Mouse (Mus musculus): ENCODE results near the gene Plekhg3. TPM values are rescaled to one million over a fixed set of nuclear protein-coding genes. Genes with fewer than 3 reads are reported as not detected.

Gene Plekhg3
- polyA plus RNA-seq, 1 experiment from 2014 or later: 0.93 TPM

DNA sequence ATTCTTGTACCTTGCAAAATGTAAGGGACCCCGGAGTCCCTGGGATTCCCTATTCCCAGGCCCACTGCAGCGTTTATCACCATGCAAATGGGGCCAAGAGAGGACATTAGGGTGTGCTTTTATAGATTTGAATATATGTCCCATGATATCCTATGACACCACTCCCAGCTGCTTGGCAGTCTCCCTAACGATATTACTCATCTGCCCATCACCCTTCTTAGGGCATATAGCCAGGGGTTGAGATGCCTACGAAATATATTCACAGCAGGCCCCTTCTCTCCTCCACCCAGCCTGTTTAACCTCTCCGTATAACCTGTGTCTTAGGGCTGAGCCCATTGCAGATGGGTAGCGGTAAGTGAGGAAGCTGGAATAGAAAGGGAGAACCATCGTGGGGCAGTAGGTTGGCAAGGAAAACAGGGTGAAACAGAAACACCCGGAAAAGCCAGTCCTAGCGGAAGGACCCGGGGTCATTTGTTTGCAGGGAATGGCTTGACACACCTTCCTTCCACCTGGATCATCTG is 10.1 kb downstream of the Plekhg3 start:
- Histone ChIP-seq H3K36me3 (ENCODE audit: control insufficient read depth, insufficient read depth, low read length) (no peaks in the 10 kb centered on the region), H3K9me3 (replicated peaks; ENCODE audit: control insufficient read depth, low read length, poor library complexity, severe bottlenecking) (no peaks in the 10 kb centered on the region), H3K4me1 (ENCODE audit: control insufficient read depth, insufficient read depth, low read length) (no peaks in the 10 kb centered on the region), H3K27ac (ENCODE audit: low read length) (no peak overlapping the region), H3K4me3 (ENCODE audit: low read depth, low read length) (no peak overlapping the region), H3K27me3 (ENCODE audit: control insufficient read depth, insufficient read depth, low read depth, low read length) (peaks cover 12% of the 10 kb centered on the region), H3K4me2 (ENCODE audit: low read length) (no peak overlapping the region), H3K9ac (ENCODE audit: low read depth, low read length) (no peak overlapping the region)
- whole genome bisulfite sequencing: 82% methylated on average over 10 of the region's 10 CpGs
- ATAC-seq: no peak

DNA sequence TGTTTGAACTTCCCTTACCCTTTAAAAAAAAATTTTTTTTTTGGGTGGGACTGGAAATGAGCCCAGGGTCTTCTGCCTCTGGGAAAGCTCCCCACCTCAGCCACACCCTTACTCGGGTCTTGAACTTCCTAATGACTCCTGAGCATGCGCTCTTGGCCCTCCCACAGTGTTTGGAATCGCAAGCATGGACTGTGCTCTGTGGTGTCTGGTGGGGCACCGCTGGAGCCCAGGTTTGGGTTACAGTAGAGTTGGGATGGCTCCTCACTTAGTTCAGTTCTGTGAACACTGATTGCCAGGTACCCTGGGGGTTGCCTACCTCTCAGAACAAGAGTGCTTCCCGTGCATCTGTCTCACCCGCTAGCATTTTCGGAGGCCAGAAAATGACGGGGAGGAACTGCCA is 10.8 kb downstream of the Plekhg3 start:
- Histone ChIP-seq H3K27ac (ENCODE audit: low read length) (no peak overlapping the region), H3K4me1 (ENCODE audit: control insufficient read depth, insufficient read depth, low read length) (peaks cover 3% of the 10 kb centered on the region), H3K36me3 (ENCODE audit: control insufficient read depth, insufficient read depth, low read length) (no peaks in the 10 kb centered on the region), H3K4me3 (ENCODE audit: low read depth, low read length) (no peak overlapping the region), H3K4me2 (ENCODE audit: low read length) (no peak overlapping the region), H3K27me3 (ENCODE audit: control insufficient read depth, insufficient read depth, low read depth, low read length) (peaks cover 6% of the 10 kb centered on the region), H3K9ac (ENCODE audit: low read depth, low read length) (no peak overlapping the region), H3K9me3 (replicated peaks; ENCODE audit: control insufficient read depth, low read length, poor library complexity, severe bottlenecking) (no peaks in the 10 kb centered on the region)
- no peak for ATAC-seq
- 37% methylated on average over 8 of the region's 8 CpGs for WGBS

DNA sequence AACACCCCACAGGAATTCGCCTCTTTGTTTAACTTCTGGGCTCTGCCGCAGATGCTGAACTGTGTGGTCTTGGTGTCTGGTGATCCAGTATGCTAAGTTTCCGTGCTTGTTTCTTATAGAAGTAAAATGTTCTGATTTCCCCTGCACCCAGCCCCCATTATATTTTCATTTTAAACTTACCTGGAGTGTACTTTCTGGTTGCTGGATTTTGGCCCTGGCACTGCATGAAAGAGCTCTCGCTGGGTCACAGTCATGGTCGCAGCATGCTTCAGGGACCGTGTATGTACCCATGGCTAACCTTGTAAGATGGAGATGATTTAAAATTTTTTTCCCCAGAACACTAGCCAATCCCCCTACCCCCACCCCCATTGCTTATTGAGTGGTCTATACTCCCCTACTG is 11.2 kb downstream of the Plekhg3 start:
- Histone ChIP-seq H3K9me3 (replicated peaks; ENCODE audit: control insufficient read depth, low read length, poor library complexity, severe bottlenecking) (no peaks in the 10 kb centered on the region), H3K9ac (ENCODE audit: low read depth, low read length) (no peak overlapping the region), H3K4me3 (ENCODE audit: low read depth, low read length) (no peak overlapping the region), H3K36me3 (ENCODE audit: control insufficient read depth, insufficient read depth, low read length) (no peaks in the 10 kb centered on the region), H3K4me2 (ENCODE audit: low read length) (no peak overlapping the region), H3K4me1 (ENCODE audit: control insufficient read depth, insufficient read depth, low read length) (peaks cover 7% of the 10 kb centered on the region), H3K27me3 (ENCODE audit: control insufficient read depth, insufficient read depth, low read depth, low read length) (peaks cover 1% of the 10 kb centered on the region; the same call in 1 of the 2 replicates), H3K27ac (ENCODE audit: low read length) (no peak overlapping the region)
- 72% methylated on average over 6 of the region's 6 CpGs for WGBS
- no peak for ATAC-seq

DNA sequence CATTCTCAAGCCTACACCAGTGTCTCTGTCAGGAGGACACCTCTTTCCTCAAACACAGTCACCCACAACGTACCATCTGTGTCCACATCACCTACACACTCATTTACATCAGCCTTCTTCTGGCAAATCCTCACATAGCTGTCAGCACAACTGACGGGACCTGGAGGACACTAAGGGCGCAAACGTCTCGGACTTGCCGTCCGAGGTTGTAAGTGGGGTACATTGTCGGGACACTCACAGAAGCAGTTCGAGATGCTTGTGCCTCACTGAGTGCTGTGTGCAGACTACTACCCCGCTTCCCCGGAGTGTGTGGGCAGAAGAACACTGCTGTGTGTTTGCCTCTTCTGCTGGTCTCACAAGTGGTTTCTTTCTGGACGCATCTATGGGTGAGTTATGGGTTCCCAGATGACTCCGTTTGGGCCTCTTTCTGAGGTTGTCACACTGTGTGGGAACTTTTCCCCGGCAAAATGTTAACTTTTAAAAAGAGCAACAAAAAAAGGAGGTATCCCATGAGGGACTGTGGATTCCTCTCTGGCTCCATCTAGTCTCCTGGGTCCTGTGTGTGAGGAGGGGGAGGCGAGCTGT is 15.2 kb downstream of the Plekhg3 start:
- H3K27ac ChIP-seq (ENCODE audit: low read length): no peak overlapping the region
- no peak overlapping the region for H3K4me3 ChIP-seq (ENCODE audit: low read depth, low read length)
- H3K9ac ChIP-seq (ENCODE audit: low read depth, low read length): no peak overlapping the region
- no peaks in the 10 kb centered on the region; the same call in 1 of the 2 replicates for H3K27me3 ChIP-seq (ENCODE audit: control insufficient read depth, insufficient read depth, low read depth, low read length)
- no peak for ATAC-seq
- WGBS: 64% methylated on average over 15 of the region's 15 CpGs
- H3K4me1 ChIP-seq (ENCODE audit: control insufficient read depth, insufficient read depth, low read length): peaks cover 12% of the 10 kb centered on the region
- H3K4me2 ChIP-seq (ENCODE audit: low read length): no peak overlapping the region
- no peaks in the 10 kb centered on the region for H3K9me3 ChIP-seq (replicated peaks; ENCODE audit: control insufficient read depth, low read length, poor library complexity, severe bottlenecking)
- no peaks in the 10 kb centered on the region for H3K36me3 ChIP-seq (ENCODE audit: control insufficient read depth, insufficient read depth, low read length)

DNA sequence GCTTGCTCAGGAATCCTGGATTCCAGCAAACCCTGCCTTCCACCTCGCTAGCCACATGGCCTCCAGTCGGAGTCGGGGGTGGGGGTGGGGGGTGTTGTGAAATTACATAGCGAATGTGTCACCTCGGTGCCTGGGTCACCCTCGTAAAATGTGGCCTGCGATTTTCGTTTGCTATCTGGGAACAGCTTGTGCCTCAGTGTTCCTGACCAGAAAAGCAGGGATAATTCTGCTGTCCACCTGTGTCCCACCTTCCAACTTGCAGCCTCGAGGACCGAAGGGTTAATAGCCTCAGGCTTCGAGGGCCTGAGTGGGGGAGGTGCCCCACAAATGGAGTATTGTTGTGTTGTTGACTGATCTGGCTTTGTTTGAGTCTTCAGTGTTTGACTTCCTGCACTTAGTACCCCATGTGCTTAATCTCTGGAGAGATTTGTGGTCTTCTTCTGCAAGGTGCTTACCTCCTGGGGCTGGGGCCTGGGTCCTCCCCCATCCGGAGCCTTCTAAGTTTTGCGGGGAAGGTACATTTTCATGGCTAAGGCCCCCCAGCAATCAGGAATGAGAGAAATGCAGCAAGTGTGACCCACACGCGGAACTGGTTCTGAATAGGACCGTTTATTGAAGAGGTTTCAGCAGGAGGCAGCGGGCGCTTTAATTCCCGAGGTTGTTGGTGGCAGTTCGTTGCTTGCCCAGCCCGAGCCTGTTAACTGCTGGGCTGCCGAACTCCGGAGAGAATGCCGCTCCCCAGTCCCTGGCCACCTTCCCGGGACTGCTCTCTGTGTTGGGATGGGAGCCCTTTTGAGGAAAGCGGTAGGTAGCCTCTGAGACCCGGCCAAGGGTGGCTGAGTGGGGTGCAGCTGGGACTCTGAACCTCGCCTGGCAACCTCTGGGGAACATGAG is 15.9 kb downstream of the Plekhg3 start:
- Histone ChIP-seq H3K9me3 (replicated peaks; ENCODE audit: control insufficient read depth, low read length, poor library complexity, severe bottlenecking) (no peaks in the 10 kb centered on the region), H3K27ac (ENCODE audit: low read length) (no peak overlapping the region), H3K27me3 (ENCODE audit: control insufficient read depth, insufficient read depth, low read depth, low read length) (no peaks in the 10 kb centered on the region; the same call in 1 of the 2 replicates), H3K4me2 (ENCODE audit: low read length) (peak overlapping the region; percentile 53), H3K4me3 (ENCODE audit: low read depth, low read length) (peak overlapping the region; percentile 23; the same call in 1 of the 2 replicates), H3K9ac (ENCODE audit: low read depth, low read length) (peak overlapping the region; percentile 25), H3K4me1 (ENCODE audit: control insufficient read depth, insufficient read depth, low read length) (peaks cover 12% of the 10 kb centered on the region), H3K36me3 (ENCODE audit: control insufficient read depth, insufficient read depth, low read length) (no peaks in the 10 kb centered on the region)
- peak; percentile 42; the same call in 1 of the 2 replicates for ATAC-seq
- 9% methylated on average over 28 of the region's 28 CpGs for WGBS

DNA sequence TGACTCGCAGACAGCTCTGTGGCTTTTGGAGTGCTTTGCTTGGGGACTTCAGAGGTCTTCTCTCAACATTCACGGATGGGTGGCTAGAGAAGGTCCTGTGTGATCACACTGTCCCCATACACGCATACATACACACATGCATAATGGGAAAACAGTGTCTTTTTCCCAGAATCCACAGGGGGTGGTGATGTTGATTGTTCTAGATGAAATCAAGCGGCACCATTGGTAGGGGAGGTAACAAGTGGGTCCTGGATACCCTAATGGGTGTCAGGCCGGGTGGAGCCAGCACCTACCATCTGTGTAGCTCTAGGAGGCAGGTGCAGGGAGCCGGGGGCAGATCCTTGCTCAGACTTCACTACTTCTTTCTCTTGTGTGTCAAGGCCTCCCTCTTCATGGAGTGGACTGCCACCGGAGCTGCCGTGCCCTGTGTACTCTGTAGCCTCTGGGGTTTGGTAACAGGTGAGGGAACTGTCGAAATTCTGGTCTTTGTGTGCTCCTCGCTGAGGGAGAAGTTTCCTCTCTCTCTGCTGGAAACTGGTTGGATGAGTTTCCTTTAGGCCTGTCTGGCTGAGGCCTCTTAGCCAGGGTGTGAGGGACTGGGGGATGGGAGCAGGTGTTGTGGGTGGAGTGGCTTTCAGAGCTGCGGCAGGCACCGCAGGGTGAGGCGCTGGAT is 16.9 kb downstream of the Plekhg3 start:
- peak; percentile 45; the same call in 1 of the 2 replicates for ATAC-seq
- H3K4me3 ChIP-seq (ENCODE audit: low read depth, low read length): no peak overlapping the region
- peak overlapping the region; percentile 53 for H3K4me2 ChIP-seq (ENCODE audit: low read length)
- H3K9ac ChIP-seq (ENCODE audit: low read depth, low read length): no peak overlapping the region; the same call in 1 of the 2 replicates
- H3K9me3 ChIP-seq (replicated peaks; ENCODE audit: control insufficient read depth, low read length, poor library complexity, severe bottlenecking): no peaks in the 10 kb centered on the region
- H3K27ac ChIP-seq (ENCODE audit: low read length): no peak overlapping the region
- 23% methylated on average over 13 of the region's 13 CpGs for WGBS
- H3K4me1 ChIP-seq (ENCODE audit: control insufficient read depth, insufficient read depth, low read length): peaks cover 12% of the 10 kb centered on the region
- H3K36me3 ChIP-seq (ENCODE audit: control insufficient read depth, insufficient read depth, low read length): no peaks in the 10 kb centered on the region
- no peaks in the 10 kb centered on the region; the same call in 1 of the 2 replicates for H3K27me3 ChIP-seq (ENCODE audit: control insufficient read depth, insufficient read depth, low read depth, low read length)

DNA sequence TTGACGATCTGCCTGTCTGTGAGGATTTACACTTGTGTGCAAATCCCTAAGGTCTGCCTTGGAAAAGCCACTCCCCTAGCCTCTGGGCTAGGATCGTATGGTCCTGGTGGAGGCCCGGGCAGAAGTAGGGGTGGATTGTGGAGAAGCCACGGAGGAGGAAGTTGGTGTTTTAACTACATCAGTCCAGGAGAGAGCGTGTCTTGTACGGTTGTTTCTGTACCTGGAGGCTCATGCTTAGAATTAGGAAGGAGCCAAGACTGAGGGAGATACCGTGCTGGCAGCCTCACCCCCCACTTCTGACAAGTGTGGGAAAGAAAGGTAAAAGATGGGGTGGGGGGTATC is 17.4 kb downstream of the Plekhg3 start:
- no peaks in the 10 kb centered on the region for H3K9me3 ChIP-seq (replicated peaks; ENCODE audit: control insufficient read depth, low read length, poor library complexity, severe bottlenecking)
- no peak overlapping the region for H3K4me2 ChIP-seq (ENCODE audit: low read length)
- no peak for ATAC-seq
- H3K36me3 ChIP-seq (ENCODE audit: control insufficient read depth, insufficient read depth, low read length): no peaks in the 10 kb centered on the region
- WGBS: 23% methylated on average over 7 of the region's 7 CpGs
- peaks cover 12% of the 10 kb centered on the region for H3K4me1 ChIP-seq (ENCODE audit: control insufficient read depth, insufficient read depth, low read length)
- H3K27ac ChIP-seq (ENCODE audit: low read length): no peak overlapping the region
- H3K4me3 ChIP-seq (ENCODE audit: low read depth, low read length): no peak overlapping the region
- no peaks in the 10 kb centered on the region; the same call in 1 of the 2 replicates for H3K27me3 ChIP-seq (ENCODE audit: control insufficient read depth, insufficient read depth, low read depth, low read length)
- H3K9ac ChIP-seq (ENCODE audit: low read depth, low read length): no peak overlapping the region

DNA sequence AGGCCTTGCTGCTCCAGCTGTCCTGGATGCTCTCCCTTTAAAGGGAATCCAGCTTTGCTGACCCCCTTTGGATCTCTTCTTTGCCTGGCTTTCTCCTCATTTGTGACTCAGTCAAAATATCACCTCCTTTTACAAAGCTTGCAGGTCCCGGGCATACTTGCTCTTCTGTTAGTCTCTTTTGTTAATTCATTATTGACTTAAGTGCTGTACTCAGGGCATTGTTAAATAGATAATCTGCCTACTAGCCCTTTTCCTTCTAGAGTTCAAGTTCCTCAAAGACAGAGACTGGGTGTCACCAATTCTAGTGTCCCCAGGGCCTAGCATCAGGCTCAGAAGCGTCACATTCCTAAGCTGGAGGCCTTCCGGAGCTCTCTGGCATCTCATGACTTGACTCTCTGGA is 18.5 kb downstream of the Plekhg3 start:
- Histone ChIP-seq H3K27me3 (ENCODE audit: control insufficient read depth, insufficient read depth, low read depth, low read length) (no peaks in the 10 kb centered on the region; the same call in 1 of the 2 replicates), H3K9ac (ENCODE audit: low read depth, low read length) (no peak overlapping the region), H3K9me3 (replicated peaks; ENCODE audit: control insufficient read depth, low read length, poor library complexity, severe bottlenecking) (no peaks in the 10 kb centered on the region), H3K4me1 (ENCODE audit: control insufficient read depth, insufficient read depth, low read length) (peaks cover 12% of the 10 kb centered on the region), H3K27ac (ENCODE audit: low read length) (no peak overlapping the region), H3K4me3 (ENCODE audit: low read depth, low read length) (no peak overlapping the region), H3K4me2 (ENCODE audit: low read length) (no peak overlapping the region), H3K36me3 (ENCODE audit: control insufficient read depth, insufficient read depth, low read length) (no peaks in the 10 kb centered on the region)
- ATAC-seq: no peak
- WGBS: 71% methylated on average over 3 of the region's 3 CpGs

Measured in midbrain, embryonic 16.5 days (tissue).